In genomic region chr13:97503391-97503790, GRCm38 (mm10) we compare ENCODE assay signal across 15 mouse cellular contexts.
"Had no signal": no experiment of that assay in that cellular context is flagged by ENCODE, and none has a peak within 500 bp of the region (broad histone marks: within the 10 kb centered on the region; RNA-seq: fewer than 3 reads in every experiment).

No protein-coding gene starts in this region.

- H3K4me2 ChIP-seq: limb, embryonic 12.5 days; liver, embryonic 13.5 days; lung, embryonic 15.5 days; midbrain, embryonic 13.5 days; neural tube, embryonic 12.5 days had no signal

- H3K4me3 ChIP-seq: layer of hippocampus, adult 2 months; limb, embryonic 12.5 days; liver, embryonic 13.5 days; lung, embryonic 15.5 days; midbrain, embryonic 13.5 days; neural tube, embryonic 12.5 days had no signal

- DNase-seq: kidney, postnatal 10 days; kidney, postnatal 4 days; liver; liver, embryonic 13.5 days; liver, postnatal 0 days; lung, postnatal 14 days; retina, postnatal 1 day; right cerebral cortex, postnatal 14 days; thymus, postnatal 4 days had no signal

- H3K9me3 ChIP-seq: limb, embryonic 12.5 days; liver, embryonic 13.5 days; lung, embryonic 15.5 days; midbrain, embryonic 13.5 days; neural tube, embryonic 12.5 days had no signal

- H3K27me3 ChIP-seq: limb, embryonic 12.5 days; lung, embryonic 15.5 days; neural tube, embryonic 12.5 days had no signal

- ATAC-seq: liver, postnatal 0 days; midbrain, embryonic 13.5 days had no signal

- H3K27ac ChIP-seq: layer of hippocampus, adult 2 months; limb, embryonic 12.5 days; liver, embryonic 13.5 days; lung, embryonic 15.5 days; midbrain, embryonic 13.5 days; neural tube, embryonic 12.5 days; stomach, postnatal 0 days had no signal

- H3K4me1 ChIP-seq: liver, embryonic 13.5 days; lung, embryonic 15.5 days; midbrain, embryonic 13.5 days; neural tube, embryonic 12.5 days had no signal

- H3K9ac ChIP-seq: limb, embryonic 12.5 days; liver, embryonic 13.5 days; liver, postnatal 0 days; lung, embryonic 15.5 days; midbrain, embryonic 13.5 days; neural tube, embryonic 12.5 days had no signal

- H3K36me3 ChIP-seq: limb, embryonic 12.5 days; liver, embryonic 13.5 days; lung, embryonic 15.5 days; midbrain, embryonic 13.5 days; neural tube, embryonic 12.5 days had no signal
